Mouse (Mus musculus) embryonic facial prominence, embryonic 15.5 days (tissue): ENCODE measurements around the gene Myh9. TPM values are rescaled to one million over a fixed set of nuclear protein-coding genes. Genes with fewer than 3 reads are reported as not detected.
"Not testable (repeated sequence)": the region's sequence is repeated elsewhere in the genome, so short reads cannot be mapped to it uniquely, and the experiment has no call there.

Experiments
- ATAC-seq: fragments of 200-750 bp; cut with Nextera tagmentation; 2 replicates; pipeline ENCODE4 v1.8.0; 2017; ENCODE audit warnings: low read depth, moderate TSS enrichment; ENCODE audit not compliant: insufficient number of reproducible peaks, low FRiP score, low TSS enrichment
- H3K27ac ChIP-seq: fragments of 300-500 bp; sonication (generic); replicated peaks from 2 replicates; pipeline ENCODE4 v1.5.1; 2015; ENCODE audit warnings: mild to moderate bottlenecking, inconsistent platforms
- H3K27me3 ChIP-seq: fragments of 300-500 bp; sonication (generic); 2 replicates; pipeline ENCODE4 v1.6.1; 2015; ENCODE audit warnings: inconsistent platforms
- H3K36me3 ChIP-seq: fragments of 300-500 bp; sonication (generic); 2 replicates; pipeline ENCODE4 v1.6.1; 2015; ENCODE audit warnings: mild to moderate bottlenecking, inconsistent platforms
- H3K4me1 ChIP-seq: fragments of 300-500 bp; sonication (generic); 2 replicates; pipeline ENCODE4 v1.6.1; 2015; ENCODE audit warnings: inconsistent platforms
- H3K4me2 ChIP-seq: fragments of 300-500 bp; sonication (generic); replicated peaks from 2 replicates; pipeline ENCODE4 v1.6.1; 2015; ENCODE audit warnings: mild to moderate bottlenecking, inconsistent platforms
- H3K4me3 ChIP-seq: fragments of 300-500 bp; sonication (generic); replicated peaks from 2 replicates; pipeline ENCODE4 v1.5.1; 2015; ENCODE audit warnings: mild to moderate bottlenecking, inconsistent platforms
- H3K9ac ChIP-seq: fragments of 300-500 bp; sonication (generic); 2 replicates; pipeline ENCODE4 v1.6.1; 2015; ENCODE audit warnings: inconsistent platforms
- H3K9me3 ChIP-seq: fragments of 300-500 bp; sonication (generic); replicated peaks from 2 replicates; pipeline ENCODE4 v1.6.1; 2016; ENCODE audit warnings: inconsistent platforms
- WGBS: fragments of 180-500 bp; shearing (Covaris S2); methylation state at CpG from one replicate; pipeline ENCODE4 v1.1.7; 2015; 5-methylcytosine and 5-hydroxymethylcytosine counted together
- polyA plus RNA-seq: library from polyadenylated mRNA; unstranded; fragments of >200 nt; fragmentation: Nextera tagmentation; extraction: Ambion mirVana; gene quantifications from 2 replicates; pipeline ENCODE4 v1.2.1, GENCODE M21; 2015

The Myh9 gene
- polyA plus RNA-seq, 1 experiment from 2014 or later, result 41.1 TPM

DNA sequence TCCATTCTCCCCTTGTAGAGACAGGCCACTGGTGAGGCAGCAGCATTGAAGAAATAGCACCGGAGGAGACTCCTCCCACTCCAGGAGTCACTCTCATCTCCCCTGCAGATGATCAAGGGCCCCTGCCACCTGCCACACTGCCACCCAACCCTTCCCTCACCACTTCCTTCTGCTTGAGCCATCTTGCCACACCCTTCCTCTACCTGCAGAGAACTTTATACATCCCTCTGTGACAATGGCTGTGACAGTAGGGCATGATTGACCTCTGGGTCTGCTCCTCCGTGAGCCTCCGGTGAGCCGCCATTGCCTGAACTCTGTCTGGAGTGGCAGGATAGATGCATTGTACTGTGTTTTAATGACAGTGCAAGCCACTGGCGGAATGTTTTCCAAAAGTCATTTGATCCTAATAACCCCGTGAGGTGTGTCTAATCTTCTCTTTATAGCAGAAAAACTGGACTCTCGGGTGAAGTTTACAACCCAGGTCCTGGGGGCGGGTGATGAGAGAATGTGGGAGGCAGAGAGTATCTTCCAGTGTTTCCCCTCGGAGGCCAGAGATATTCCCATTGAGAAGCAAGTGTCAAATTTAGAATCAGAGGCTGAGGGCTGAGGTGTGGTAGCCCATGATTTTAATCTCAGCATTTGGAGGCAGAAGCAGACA lies 7.7 kb upstream of the Myh9 start:
- no peak for ATAC-seq
- Histone ChIP-seq H3K4me1 (no peaks in the 10 kb centered on the region; the same call in 1 of the 2 replicates), H3K4me2 (no peak overlapping the region), H3K27me3 (no peaks in the 10 kb centered on the region), H3K9me3 (no peaks in the 10 kb centered on the region), H3K4me3 (no peak overlapping the region), H3K36me3 (no peaks in the 10 kb centered on the region), H3K9ac (no peak overlapping the region), H3K27ac (no peak overlapping the region)
- WGBS, result 64% methylated on average over 9 of the region's 9 CpGs

DNA sequence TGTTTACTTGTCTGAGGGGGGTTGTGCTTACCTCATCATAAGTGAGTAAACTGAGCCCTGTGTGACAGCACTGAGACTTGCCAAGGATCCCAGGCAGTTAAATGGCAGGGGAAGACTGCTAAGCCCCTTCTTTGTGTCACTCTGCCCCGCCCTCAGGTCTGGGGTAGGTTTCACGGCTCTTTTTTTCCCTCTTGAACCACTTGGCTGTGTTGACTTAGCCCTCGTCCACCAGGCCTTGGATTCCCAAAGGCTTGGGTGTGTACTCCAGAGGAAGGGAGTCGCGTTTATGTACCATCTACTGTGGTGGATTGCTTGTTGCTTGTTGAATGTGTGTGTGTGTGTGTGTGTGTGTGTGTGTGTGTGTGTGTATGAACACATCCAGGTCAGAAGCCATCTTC lies 7.1 kb upstream of the Myh9 start:
- no peaks in the 10 kb centered on the region for H3K36me3 ChIP-seq
- peak overlapping the region; percentile 34; the same call in 1 of the 2 replicates for H3K27ac ChIP-seq
- 54% methylated on average over 5 of the region's 5 CpGs for WGBS
- H3K4me2 ChIP-seq, result no peak overlapping the region
- H3K4me3 ChIP-seq, result no peak overlapping the region
- no peaks in the 10 kb centered on the region for H3K9me3 ChIP-seq
- no peak overlapping the region for H3K9ac ChIP-seq
- no peak for ATAC-seq
- no peaks in the 10 kb centered on the region; the same call in 1 of the 2 replicates for H3K4me1 ChIP-seq
- no peaks in the 10 kb centered on the region for H3K27me3 ChIP-seq

DNA sequence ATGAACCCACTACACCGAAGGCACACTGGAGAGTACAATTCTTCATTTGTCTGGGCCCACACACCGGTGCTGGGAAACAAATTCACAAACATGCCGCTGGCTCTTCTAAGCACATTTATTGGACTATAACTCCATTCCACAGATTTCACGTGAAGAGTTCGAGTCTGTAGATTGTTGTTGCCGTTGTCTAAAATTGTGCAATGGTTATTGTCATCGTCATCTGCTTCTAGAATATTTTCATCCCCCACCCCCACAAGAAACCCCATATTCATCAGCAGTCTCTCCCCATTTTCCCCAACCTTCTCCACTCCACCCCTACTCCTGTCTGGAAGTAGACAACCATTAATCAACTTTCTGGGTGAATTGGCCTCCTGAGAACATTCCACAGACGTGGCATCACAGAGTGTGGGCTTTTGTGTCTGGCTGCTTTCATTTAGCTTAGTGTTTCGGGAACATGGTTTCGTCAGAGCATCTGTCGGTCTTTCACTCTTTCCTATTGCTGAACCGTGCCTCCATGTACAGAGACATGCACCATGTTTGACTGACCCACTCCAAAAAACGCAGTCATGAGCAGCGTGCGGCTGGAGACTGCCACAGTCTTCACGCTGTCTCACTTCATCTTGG lies 6.6 kb upstream of the Myh9 start:
- WGBS, result 81% methylated on average over 16 of the region's 16 CpGs
- ATAC-seq, result no peak
- H3K9ac ChIP-seq, result no peak overlapping the region
- H3K9me3 ChIP-seq, result no peaks in the 10 kb centered on the region
- no peaks in the 10 kb centered on the region for H3K36me3 ChIP-seq
- H3K27me3 ChIP-seq, result no peaks in the 10 kb centered on the region
- no peaks in the 10 kb centered on the region; the same call in 1 of the 2 replicates for H3K4me1 ChIP-seq
- H3K4me3 ChIP-seq, result no peak overlapping the region
- H3K27ac ChIP-seq, result peak overlapping the region; percentile 34; the same call in 1 of the 2 replicates
- H3K4me2 ChIP-seq, result no peak overlapping the region

DNA sequence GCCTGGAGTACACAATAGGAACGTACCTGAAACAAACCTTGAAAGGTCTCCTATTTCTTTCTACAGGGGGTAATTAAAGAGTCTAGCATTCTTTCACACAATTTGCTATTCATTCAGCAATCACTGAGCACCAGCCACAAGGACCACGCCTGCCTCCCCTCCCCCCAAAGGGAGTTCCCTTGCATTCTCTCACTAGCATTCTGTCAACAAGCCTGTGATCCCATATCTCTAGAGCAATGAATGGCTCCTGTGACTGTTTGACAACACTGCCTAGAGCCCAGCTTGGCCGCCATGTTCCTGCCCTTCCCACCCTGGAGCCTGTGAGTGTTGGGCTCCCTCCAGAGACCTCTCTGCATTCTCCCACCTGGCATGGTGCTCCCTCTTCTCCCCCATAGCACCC lies 5.9 kb upstream of the Myh9 start:
- H3K9me3 ChIP-seq, result no peaks in the 10 kb centered on the region
- ATAC-seq, result no peak
- H3K4me1 ChIP-seq, result peaks cover 5% of the 10 kb centered on the region; the same call in 1 of the 2 replicates
- H3K4me2 ChIP-seq, result no peak overlapping the region
- H3K9ac ChIP-seq, result no peak overlapping the region
- H3K27ac ChIP-seq, result no peak overlapping the region
- WGBS, result 52% methylated on average over 3 of the region's 3 CpGs
- H3K27me3 ChIP-seq, result no peaks in the 10 kb centered on the region
- no peaks in the 10 kb centered on the region for H3K36me3 ChIP-seq
- no peak overlapping the region for H3K4me3 ChIP-seq

DNA sequence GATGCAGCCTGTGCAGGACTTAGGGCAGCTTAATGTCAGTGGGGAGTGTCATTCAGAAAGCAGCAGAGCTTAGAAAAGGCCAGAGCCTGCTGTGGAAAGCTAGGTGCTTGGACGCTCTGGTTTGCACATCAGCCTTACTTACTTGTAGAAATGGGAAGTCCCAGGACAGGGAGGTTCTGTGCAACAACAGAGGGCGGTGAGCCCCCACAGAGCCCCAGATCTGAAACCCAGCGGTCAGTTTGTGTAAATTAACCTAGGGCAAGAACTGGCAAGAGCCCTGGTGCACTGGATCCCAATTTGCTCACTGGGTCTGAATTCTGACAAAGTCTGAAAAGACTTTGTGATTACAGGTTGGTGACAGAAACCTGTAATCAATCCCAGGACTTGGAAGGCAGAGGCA lies 5.1 kb upstream of the Myh9 start:
- H3K4me3 ChIP-seq, result no peak overlapping the region
- no peak for ATAC-seq
- no peak overlapping the region for H3K27ac ChIP-seq
- no peak overlapping the region for H3K9ac ChIP-seq
- H3K27me3 ChIP-seq, result no peaks in the 10 kb centered on the region
- H3K9me3 ChIP-seq, result no peaks in the 10 kb centered on the region
- H3K4me1 ChIP-seq, result peaks cover 9% of the 10 kb centered on the region; the same call in 1 of the 2 replicates
- H3K36me3 ChIP-seq, result no peaks in the 10 kb centered on the region
- WGBS, result 78% methylated on average over 3 of the region's 3 CpGs
- H3K4me2 ChIP-seq, result no peak overlapping the region

DNA sequence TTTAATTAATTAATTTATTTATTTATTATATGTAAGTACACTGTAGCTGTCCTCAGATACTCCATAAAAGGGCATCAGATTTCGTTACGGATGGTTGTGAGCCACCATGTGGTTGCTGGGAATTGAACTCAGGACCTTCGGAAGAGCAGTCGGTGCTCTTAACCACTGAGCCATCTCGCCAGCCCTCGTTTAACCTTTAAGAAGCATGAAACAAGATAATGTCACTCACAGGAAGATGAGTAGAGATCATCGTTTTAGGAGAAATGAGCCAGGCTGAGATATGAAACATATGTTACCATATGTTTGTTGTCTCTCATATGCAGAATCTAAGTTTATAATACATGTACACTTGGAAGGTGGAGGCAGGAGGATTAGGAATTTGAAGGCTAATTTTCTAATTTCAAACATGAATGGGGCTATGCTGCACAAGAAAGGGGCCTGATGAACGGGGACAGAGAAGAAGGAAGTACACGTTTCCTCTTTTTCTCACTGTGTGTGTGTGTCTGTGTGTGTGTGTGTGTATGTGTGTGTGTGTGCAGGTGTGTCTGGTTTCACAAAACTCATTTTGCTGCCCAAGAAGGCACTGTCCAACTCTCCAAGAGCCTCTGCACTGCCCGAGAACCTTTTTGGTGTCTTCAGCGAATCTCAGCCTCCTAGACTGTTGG lies 4.1 kb upstream of the Myh9 start:
- H3K27ac ChIP-seq, H3K9ac ChIP-seq, H3K4me3 ChIP-seq, ATAC-seq, H3K4me1 ChIP-seq, H3K4me2 ChIP-seq, H3K36me3 ChIP-seq, H3K9me3 ChIP-seq, H3K27me3 ChIP-seq: not testable (repeated sequence)
- 74% methylated on average over 11 of the region's 11 CpGs for WGBS

DNA sequence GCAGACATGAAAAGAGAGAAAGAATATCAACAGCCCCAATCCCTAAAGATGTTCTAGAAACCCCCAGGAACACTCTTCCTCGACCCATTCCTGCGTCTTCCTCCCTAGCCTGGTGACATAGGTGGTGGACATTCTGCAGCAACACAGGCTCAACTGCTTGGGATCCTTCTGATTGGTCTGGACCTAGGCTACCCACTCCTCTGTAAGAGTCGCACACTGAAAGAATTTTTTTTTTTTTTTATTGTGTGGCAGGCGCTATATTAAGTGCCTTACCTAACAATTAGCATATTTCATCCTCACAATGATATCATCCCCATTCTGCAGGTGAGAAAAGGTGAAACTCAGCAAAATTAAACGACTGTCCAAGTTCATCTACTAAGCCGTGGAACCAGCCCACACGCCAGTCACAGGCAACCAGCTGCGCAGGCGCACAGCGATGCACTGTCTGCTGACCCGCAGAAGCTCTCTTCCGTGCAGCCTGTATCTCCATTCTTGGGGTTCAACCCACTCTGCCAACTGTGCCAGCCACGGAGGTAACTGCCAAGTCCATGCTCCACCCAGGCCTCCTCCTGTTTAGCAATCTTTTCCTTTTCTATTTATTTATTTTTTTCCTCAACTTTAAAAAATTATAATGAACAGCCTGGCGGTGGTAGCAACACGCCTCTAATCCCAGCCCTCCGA lies 3.1 kb upstream of the Myh9 start:
- WGBS, result 77% methylated on average over 16 of the region's 16 CpGs
- H3K27ac ChIP-seq, result no peak overlapping the region
- H3K4me1 ChIP-seq, result peaks cover 17% of the 10 kb centered on the region
- no peaks in the 10 kb centered on the region for H3K9me3 ChIP-seq
- H3K36me3 ChIP-seq, result no peaks in the 10 kb centered on the region
- ATAC-seq, result no peak
- no peaks in the 10 kb centered on the region for H3K27me3 ChIP-seq
- H3K9ac ChIP-seq, result no peak overlapping the region
- H3K4me2 ChIP-seq, result no peak overlapping the region
- H3K4me3 ChIP-seq, result no peak overlapping the region

DNA sequence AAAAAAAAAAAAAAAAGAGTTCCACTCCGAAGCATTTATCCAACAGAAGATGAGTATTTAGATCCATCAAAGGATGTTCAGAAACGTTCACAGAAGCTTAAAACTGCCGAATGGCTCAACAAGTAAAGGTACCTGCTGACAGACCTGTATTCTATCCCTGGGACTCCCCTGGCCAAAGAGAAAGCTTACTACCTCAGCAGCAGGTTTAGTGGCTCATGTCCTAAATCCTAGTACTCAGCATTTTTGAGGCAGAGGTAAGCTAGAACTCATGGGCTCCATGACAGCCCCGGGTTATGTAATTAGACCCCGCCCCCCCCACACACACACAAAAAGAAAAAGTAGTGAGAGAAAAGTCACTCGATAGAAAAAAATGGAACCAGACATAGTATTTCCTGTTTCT lies 2.1 kb upstream of the Myh9 start:
- peaks cover 28% of the 10 kb centered on the region for H3K4me1 ChIP-seq
- H3K27ac ChIP-seq, result no peak overlapping the region
- no peak overlapping the region for H3K9ac ChIP-seq
- no peaks in the 10 kb centered on the region for H3K36me3 ChIP-seq
- no peak overlapping the region for H3K4me3 ChIP-seq
- ATAC-seq, result no peak
- H3K27me3 ChIP-seq, result no peaks in the 10 kb centered on the region
- no peaks in the 10 kb centered on the region for H3K9me3 ChIP-seq
- WGBS, result 71% methylated on average over 6 of the region's 6 CpGs
- H3K4me2 ChIP-seq, result no peak overlapping the region

DNA sequence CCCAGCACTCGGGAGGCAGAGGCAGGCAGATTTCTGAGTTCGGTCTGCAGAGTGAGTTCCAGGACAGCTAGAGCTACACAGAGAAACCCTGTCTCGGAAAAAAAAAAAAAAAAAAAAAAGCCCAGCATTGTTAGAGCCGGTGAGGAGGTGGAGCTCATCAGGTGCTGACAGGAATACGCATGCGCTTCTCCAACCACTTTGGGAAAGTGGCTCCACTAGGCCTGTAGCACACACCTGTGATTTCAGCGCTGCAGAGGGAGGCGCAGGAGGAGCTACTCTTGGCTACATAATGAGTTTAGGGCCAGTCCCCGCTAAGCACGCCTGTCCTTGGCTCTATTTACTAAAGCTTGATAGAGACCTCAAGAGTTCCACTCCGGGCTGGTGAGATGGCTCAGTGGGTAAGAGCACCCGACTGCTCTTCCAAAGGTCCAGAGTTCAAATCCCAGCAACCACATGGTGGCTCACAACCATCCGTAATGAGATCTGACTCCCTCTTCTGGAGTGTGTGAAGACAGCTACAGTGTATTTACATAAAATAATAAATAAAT lies 1.6 kb upstream of the Myh9 start:
- not testable (repeated sequence) for H3K9me3 ChIP-seq, H3K4me2 ChIP-seq, H3K36me3 ChIP-seq, H3K27me3 ChIP-seq, H3K9ac ChIP-seq, H3K4me3 ChIP-seq, ATAC-seq
- Histone ChIP-seq H3K4me1 (peaks cover 32% of the 10 kb centered on the region), H3K27ac (0 out of 2 replicates have a peak overlapping the region, but pooled peaks have one; percentile 73)
- WGBS, result 63% methylated on average over 13 of the region's 13 CpGs

DNA sequence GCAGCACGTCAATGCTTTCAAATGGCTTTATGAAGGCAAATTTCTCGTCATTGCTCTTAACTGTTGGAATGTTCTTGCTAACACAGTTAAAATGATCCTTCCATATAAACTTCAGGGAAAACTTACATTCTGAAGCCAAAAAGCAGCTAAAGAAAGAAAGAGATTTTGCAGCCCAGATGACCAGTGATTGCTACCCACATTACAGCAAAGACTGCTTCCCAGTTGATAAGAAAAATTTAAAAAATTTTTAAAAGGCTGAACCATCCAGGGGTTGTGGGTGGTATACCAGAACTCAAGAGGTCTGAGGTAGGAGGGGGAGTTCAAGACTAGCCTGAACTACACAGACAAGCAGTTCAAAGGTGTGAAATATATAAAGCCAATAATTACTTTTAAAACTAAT lies 1.1 kb upstream of the Myh9 start:
- WGBS, result 19% methylated on average over 2 of the region's 2 CpGs
- Histone ChIP-seq H3K27me3 (no peaks in the 10 kb centered on the region), H3K9ac (no peak overlapping the region), H3K4me2 (peak overlapping the region; percentile 85), H3K4me1 (peaks cover 37% of the 10 kb centered on the region), H3K36me3 (no peaks in the 10 kb centered on the region), H3K9me3 (no peaks in the 10 kb centered on the region), H3K4me3 (peak overlapping the region; percentile 92), H3K27ac (peak overlapping the region; percentile 73)
- no peak for ATAC-seq
